Mouse (Mus musculus): ENCODE measurements around the gene Rpl15.
"Not testable (repeated sequence)": the region's sequence is repeated elsewhere in the genome, so short reads cannot be mapped to it uniquely, and the experiment has no call there.

DNA sequence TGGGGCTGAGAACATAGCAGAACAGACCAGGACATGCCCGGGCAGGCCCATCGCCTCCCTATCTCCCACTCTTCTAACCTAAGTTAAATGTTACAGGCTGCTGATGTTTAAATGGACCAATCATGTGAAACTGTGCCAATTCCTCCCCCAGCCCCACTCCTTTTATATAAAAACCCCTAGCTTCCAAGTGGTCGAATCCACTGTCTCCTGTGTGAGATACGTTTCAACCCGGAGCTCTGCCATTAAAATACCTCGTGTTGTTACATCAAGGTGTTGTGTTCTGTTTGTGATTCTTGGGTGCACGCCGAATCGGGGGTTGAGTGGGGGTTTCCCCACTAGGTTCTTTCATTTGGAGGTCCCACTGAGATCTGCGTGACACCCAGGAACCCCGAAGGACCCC lies 45.8 kb downstream of the Rpl15 start:
- not testable (repeated sequence) for TF ChIP-seq CTCF, EP300 (IDR thresholded peaks at IDR 0.05; ENCODE audit: low read depth)

Data from liver, postnatal 0 days (tissue).